ENCODE assay signal across 12 mouse cellular contexts in genomic region chr4:48287086-48287757, GRCm38 (mm10). TPM values are rescaled to one million over a fixed set of nuclear protein-coding genes. Genes with fewer than 3 reads are reported as not detected.
DNase-seq lines count a peak whose midpoint lies in the region; ATAC-seq and TF ChIP-seq lines count a peak whose summit lies in the region.
"Had no signal": no experiment of that assay in that cellular context is flagged by ENCODE, and none has a peak within 500 bp of the region (broad histone marks: within the 10 kb centered on the region; RNA-seq: fewer than 3 reads in every experiment).

No protein-coding gene starts in this region.

- no peaks in the 10 kb centered on the region for H3K27me3 ChIP-seq in forebrain, embryonic 12.5 days
- H3K27me3 ChIP-seq in intestine, postnatal 0 days (replicated peaks; ENCODE audit: control insufficient read depth, insufficient read depth, low read length): no peaks in the 10 kb centered on the region
- H3K27me3 ChIP-seq: liver, embryonic 15.5 days had no signal

- no peaks in the 10 kb centered on the region for H3K9me3 ChIP-seq in forebrain, embryonic 12.5 days
- no peaks in the 10 kb centered on the region for H3K9me3 ChIP-seq in intestine, postnatal 0 days (ENCODE audit: control insufficient read depth)
- H3K9me3 ChIP-seq: liver, embryonic 15.5 days had no signal

- WGBS in forebrain, embryonic 12.5 days: 31% methylated on average over 5 of the region's 5 CpGs
- 92% methylated on average over 5 of the region's 5 CpGs for WGBS in intestine, postnatal 0 days

- peak; percentile 91 for DNase-seq in brain, embryonic 14.5 days (ENCODE audit: low read depth)
- DNase-seq in layer of hippocampus, adult 2 months (ENCODE audit: low spot score in 2 of 2): peak; percentile 39 to 78
- peak; percentile 21 for DNase-seq in neural tube, embryonic 10.5 days (ENCODE audit: extremely low spot score, low spot score)
- DNase-seq in cerebellum, adult 9-10 months: no peak
- DNase-seq: adrenal gland, adult 8-10 months; cerebellum, postnatal 25 days; thymus, postnatal 4 days had no signal

- no peak overlapping the region for H3K4me3 ChIP-seq in forebrain, embryonic 12.5 days (replicated peaks)
- H3K4me3 ChIP-seq in layer of hippocampus, adult 2 months: no peak overlapping the region
- no peak overlapping the region for H3K4me3 ChIP-seq in intestine, postnatal 0 days (ENCODE audit: low read depth, low read length)
- H3K4me3 ChIP-seq: liver, embryonic 15.5 days had no signal

- H3K4me2 ChIP-seq in forebrain, embryonic 12.5 days: no peak overlapping the region
- H3K4me2 ChIP-seq in intestine, postnatal 0 days (replicated peaks; ENCODE audit: low read depth): no peak overlapping the region
- H3K4me2 ChIP-seq: liver, embryonic 15.5 days had no signal

- no peak for TF ChIP-seq CTCF in brain, embryonic 14.5 days (IDR thresholded peaks at IDR 0.05; ENCODE audit: borderline replicate concordance, extremely low read depth, insufficient read depth, insufficient read length)
- TF ChIP-seq CTCF in layer of hippocampus, adult 2 months (conservative IDR thresholded peaks at IDR 0.05): no peak
- no peak for TF ChIP-seq CTCF in intestine, postnatal 0 days (IDR thresholded peaks at IDR 0.05; ENCODE audit: low read depth)

- no peaks in the 10 kb centered on the region for H3K36me3 ChIP-seq in forebrain, embryonic 12.5 days (replicated peaks)
- no peaks in the 10 kb centered on the region for H3K36me3 ChIP-seq in intestine, postnatal 0 days (ENCODE audit: control insufficient read depth, insufficient read depth)
- H3K36me3 ChIP-seq: liver, embryonic 15.5 days had no signal

- peak; percentile 83 for ATAC-seq in forebrain, embryonic 12.5 days (ENCODE audit: low FRiP score)
- no peak for ATAC-seq in CD4-positive, CD25-positive, alpha-beta regulatory T cell, adult 4 months
- ATAC-seq in activated CD4-positive, CD25-positive, alpha-beta regulatory T cell, adult 4 months: no peak
- ATAC-seq in intestine, postnatal 0 days: no peak

- H3K27ac ChIP-seq in forebrain, embryonic 12.5 days: peak overlapping the region; percentile 43; the same call in 1 of the 2 replicates
- H3K27ac ChIP-seq in layer of hippocampus, adult 2 months: peak overlapping the region; percentile 54
- H3K27ac ChIP-seq in intestine, postnatal 0 days (ENCODE audit: low read depth, low read length): no peak overlapping the region
- H3K27ac ChIP-seq: liver, embryonic 15.5 days had no signal

- TF ChIP-seq POLR2A in brain, embryonic 14.5 days (IDR thresholded peaks at IDR 0.05; ENCODE audit: borderline replicate concordance, extremely low read depth, insufficient read depth, insufficient read length, poor library complexity, severe bottlenecking): no peak

- peaks cover 8% of the 10 kb centered on the region for H3K4me1 ChIP-seq in forebrain, embryonic 12.5 days
- no peaks in the 10 kb centered on the region for H3K4me1 ChIP-seq in intestine, postnatal 0 days (replicated peaks; ENCODE audit: control insufficient read depth, insufficient read depth, low read length)
- H3K4me1 ChIP-seq: liver, embryonic 15.5 days had no signal

- H3K9ac ChIP-seq in forebrain, embryonic 12.5 days: no peak overlapping the region
- no peak overlapping the region for H3K9ac ChIP-seq in intestine, postnatal 0 days (ENCODE audit: low read depth, low read length)
- H3K9ac ChIP-seq: liver, embryonic 15.5 days had no signal

RNA-seq across cellular contexts. Expression of gene Invs, which starts 7.7 kb away (rescaled TPM):
- polyA plus RNA-seq in brain, embryonic 14.5 days (2012; rRNA removed): 6.6 and 7.5 TPM in 2 replicates
- 8.7 and 10.5 TPM in 2 replicates for polyA plus RNA-seq in forebrain, embryonic 12.5 days (2016; fragmentation: Nextera tagmentation; extraction: Ambion mirVana)
- 10 to 100 TPM; 12.8 TPM for total RNA-seq in layer of hippocampus, adult 2 months (2021)
- 10 to 100 TPM in 1 of 2 experiments, 1 to 10 TPM in 1; 8.6 to 11.4 TPM for polyA plus RNA-seq in CD4-positive, CD25-positive, alpha-beta regulatory T cell, adult 4 months (2017; shearing (Covaris generic))
- 10 to 100 TPM in 1 of 2 experiments, 1 to 10 TPM in 1; 9.4 to 10.5 TPM for polyA plus RNA-seq in activated CD4-positive, CD25-positive, alpha-beta regulatory T cell, adult 4 months (2017; shearing (Covaris generic))
- 1.8 and 2.4 TPM in 2 replicates for polyA plus RNA-seq in intestine, postnatal 0 days (2015; fragmentation: Nextera tagmentation; extraction: Ambion mirVana)

RNA-seq across cellular contexts. Expression of gene Erp44, which starts 7.9 kb away (rescaled TPM):
- 25.0 and 28.8 TPM in 2 replicates for polyA plus RNA-seq in brain, embryonic 14.5 days (2012; rRNA removed)
- 66.0 and 68.0 TPM in 2 replicates for polyA plus RNA-seq in forebrain, embryonic 12.5 days (2016; fragmentation: Nextera tagmentation; extraction: Ambion mirVana)
- total RNA-seq in layer of hippocampus, adult 2 months (2021): 10 to 100 TPM; 36.0 to 41.3 TPM
- polyA plus RNA-seq in CD4-positive, CD25-positive, alpha-beta regulatory T cell, adult 4 months (2017; shearing (Covaris generic)): 10 to 100 TPM; 45.4 to 68.3 TPM
- polyA plus RNA-seq in activated CD4-positive, CD25-positive, alpha-beta regulatory T cell, adult 4 months (2017; shearing (Covaris generic)): 10 to 100 TPM; 56.1 to 71.5 TPM
- polyA plus RNA-seq in intestine, postnatal 0 days (2015; fragmentation: Nextera tagmentation; extraction: Ambion mirVana): 75.7 and 78.8 TPM in 2 replicates
